8 mouse cellular contexts compared by ENCODE assay signal in genomic region chr11:20858921-20859668, GRCm38 (mm10). TPM values are rescaled to one million over a fixed set of nuclear protein-coding genes. Genes with fewer than 3 reads are reported as not detected.
DNase-seq lines count a peak whose midpoint lies in the region; ATAC-seq and TF ChIP-seq lines count a peak whose summit lies in the region.

No protein-coding gene starts in this region.

- H3K27ac ChIP-seq in lung, postnatal 0 days (ENCODE audit: low read length): peak overlapping the region; percentile 97

- intact Hi-C loops in heart, postnatal 36 days (cut with DNase I): loop anchor here (1.0 to 2.0 kb wide), 3 partner anchors 28 to 64 kb away; partner anchors contain the start of gene Lgalsl

- H3K9ac ChIP-seq in lung, postnatal 0 days (replicated peaks; ENCODE audit: low read depth): no peak overlapping the region

- peaks cover 16% of the 10 kb centered on the region; the same call in 1 of the 2 replicates for H3K4me1 ChIP-seq in lung, postnatal 0 days (ENCODE audit: insufficient read depth, low read depth, low read length)

- WGBS in lung, postnatal 0 days: under 1% methylated on average over 9 of the region's 9 CpGs

- no peaks in the 10 kb centered on the region for H3K9me3 ChIP-seq in lung, postnatal 0 days (ENCODE audit: low read length)

- H3K4me3 ChIP-seq in lung, postnatal 0 days (ENCODE audit: low read depth, low read length): peak overlapping the region; percentile 23; the same call in 1 of the 2 replicates

- peak overlapping the region; percentile 47 for H3K4me2 ChIP-seq in lung, postnatal 0 days (replicated peaks; ENCODE audit: low read depth, low read length)

- peak; percentile 97 for TF ChIP-seq EP300 in lung, postnatal 0 days (IDR thresholded peaks at IDR 0.05)

- TF ChIP-seq CTCF in lung, postnatal 0 days (IDR thresholded peaks at IDR 0.05): peak; percentile 21; the same call in 1 of the 2 replicates

- no peaks in the 10 kb centered on the region for H3K36me3 ChIP-seq in lung, postnatal 0 days (ENCODE audit: insufficient read depth, low read length)

- DNase-seq in R1 (ENCODE audit: low read depth, low spot score): peak; percentile 51
- DNase-seq in cerebellum, adult 9-10 months: peak; percentile 63
- peak; percentile 78 to 82 for DNase-seq in frontal cortex, adult 2 months (ENCODE audit: extremely low spot score in 1 of 2, low spot score in 1 of 2)
- DNase-seq in heart, postnatal 36 days: peak; percentile 85 to 90
- DNase-seq in layer of hippocampus, adult 18-20 months (ENCODE audit: low spot score in 2 of 2): peak; percentile 74 to 89
- peak; percentile 97 for DNase-seq in lung, postnatal 0 days (ENCODE audit: low spot score)
- peak; percentile 67 for DNase-seq in right cerebral cortex, postnatal 14 days

- H3K27me3 ChIP-seq in lung, postnatal 0 days (replicated peaks; ENCODE audit: insufficient read depth, low read length): no peaks in the 10 kb centered on the region

- peak; percentile 91 for ATAC-seq in lung, postnatal 0 days
- no peak for ATAC-seq in erythroid progenitor cell, adult 5-6 weeks (replicated peaks; ENCODE audit: low FRiP score, poor library complexity, severe bottlenecking)

RNA-seq across cellular contexts. Expression of gene Lgalsl, which starts 28.2 kb away (rescaled TPM):
- polyA plus RNA-seq in frontal cortex, adult 2 months (2012; rRNA removed): 42.3 and 44.1 TPM in 2 replicates
- 10 to 100 TPM; 31.1 to 38.4 TPM for total RNA-seq in heart, postnatal 36 days (2021)
- total RNA-seq in layer of hippocampus, adult 18-20 months (2021): 10 to 100 TPM; 78.3 to 80.4 TPM
- polyA plus RNA-seq in lung, postnatal 0 days (2015; fragmentation: Nextera tagmentation; extraction: Ambion mirVana): 39.6 and 40.1 TPM in 2 replicates
- 0.84 and 7.2 TPM in 2 replicates for total RNA-seq in erythroid progenitor cell, adult 5-6 weeks (2015; ENCODE audit: low replicate concordance)
- 0.39 and 0.61 TPM in 2 replicates for total RNA-seq in erythroid progenitor cell, adult 5-6 weeks (2017; ENCODE audit: low replicate concordance)
